Mouse (Mus musculus): ENCODE data around the gene Pgk2.
"Not testable (repeated sequence)": the region's sequence is repeated elsewhere in the genome, so short reads cannot be mapped to it uniquely, and the experiment has no call there.

Pgk2 gene

DNA sequence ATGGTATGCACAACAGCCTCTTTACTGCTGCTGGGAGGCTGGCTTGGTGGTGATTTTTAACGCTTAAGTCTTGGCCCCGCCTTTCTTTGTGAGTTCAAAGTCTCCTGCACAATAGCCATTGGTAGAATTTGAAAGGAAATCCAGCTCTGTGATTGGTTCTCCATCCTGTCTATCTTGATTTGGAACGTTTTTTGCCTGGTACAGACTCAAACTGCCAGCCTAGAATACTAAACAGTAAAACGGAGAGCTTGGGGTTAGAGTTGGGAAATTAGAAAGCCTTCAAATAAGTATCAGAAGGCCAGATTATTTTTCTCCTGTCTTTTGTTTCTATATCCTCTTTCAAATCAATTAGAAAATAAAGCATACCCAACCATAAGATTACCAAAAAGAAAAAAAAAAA lies at the start of gene Pgk2:
Gene Pgk2, minus strand, starts transcription at position 101 of the 400 bp plus-strand sequence.
- ATAC-seq (ENCODE audit: insufficient number of reproducible peaks, low FRiP score, low TSS enrichment): no peak

DNA sequence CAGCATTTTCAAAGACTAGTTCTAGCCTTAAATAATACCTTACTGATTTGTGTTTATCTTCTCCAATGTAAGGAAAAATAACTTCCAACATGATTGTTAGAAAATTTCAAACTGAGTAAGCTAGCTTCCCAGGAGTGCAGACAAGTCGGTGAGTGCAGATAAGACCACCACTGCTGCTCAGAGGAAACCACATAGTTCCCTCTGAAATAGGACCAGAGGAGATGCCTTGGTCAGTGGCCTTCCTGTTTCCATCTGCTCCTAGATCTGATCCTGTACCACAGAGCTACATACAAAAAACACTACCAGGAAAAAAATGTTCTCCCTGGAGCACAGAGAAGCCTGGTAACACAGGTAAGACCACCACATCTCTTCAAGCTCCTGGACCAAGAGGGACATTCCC lies 44.0 kb upstream of the Pgk2 start:
- ATAC-seq (ENCODE audit: insufficient number of reproducible peaks, low FRiP score, low TSS enrichment): no peak

DNA sequence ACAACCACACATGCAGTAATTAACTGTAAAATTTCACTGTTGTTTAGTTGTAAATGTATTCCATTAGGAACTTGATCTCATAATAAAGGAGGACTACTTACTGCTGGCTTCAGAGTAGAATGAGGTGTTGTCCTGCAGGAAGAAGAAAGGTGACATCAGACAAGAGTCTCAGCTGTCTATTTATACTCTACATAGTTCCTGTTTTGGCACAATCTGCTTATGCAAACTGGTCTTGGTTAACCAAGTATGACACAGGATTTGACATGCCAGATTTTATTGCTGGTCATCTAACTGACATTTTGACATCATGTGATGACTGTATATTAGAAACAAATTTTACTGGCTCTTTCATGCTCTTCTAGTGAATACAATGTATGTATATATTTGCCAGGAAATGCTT lies 33.7 kb upstream of the Pgk2 start, which contains the start of gene Crisp3:
Gene Crisp3, minus strand, starts transcription at position 154 of the 400 bp plus-strand sequence.
- no peak for ATAC-seq (ENCODE audit: insufficient number of reproducible peaks, low FRiP score, low TSS enrichment)

- ATAC-seq (ENCODE audit: insufficient number of reproducible peaks, low FRiP score, low TSS enrichment): not testable (repeated sequence)
Observed at GRCm38 (mm10) chr17:40201803-40202202, 6.6 kb downstream of the Pgk2 start.

DNA sequence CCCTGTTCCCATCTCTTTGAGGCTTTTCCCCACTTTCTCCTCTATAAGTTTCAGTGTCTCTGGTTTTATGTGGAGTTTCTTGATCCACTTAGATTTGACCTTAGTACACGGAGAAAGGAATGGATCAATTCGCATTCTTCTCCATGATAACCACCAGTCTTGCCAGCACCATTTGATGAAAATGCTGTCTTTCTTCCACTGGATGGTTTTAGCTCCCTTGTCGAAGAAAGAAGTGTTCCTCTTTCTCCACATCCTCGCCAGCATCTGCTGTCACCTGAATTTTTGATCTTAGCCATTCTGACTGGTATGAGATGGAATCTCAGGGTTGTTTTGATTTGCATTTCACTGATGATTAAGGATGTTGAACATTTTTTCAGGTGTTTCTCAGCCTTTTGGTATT lies 18.2 kb downstream of the Pgk2 start:
- ATAC-seq (ENCODE audit: insufficient number of reproducible peaks, low FRiP score, low TSS enrichment): not testable (repeated sequence)

GRCm38 (mm10) chr17:40157729-40158359 lies 50.6 kb downstream of the Pgk2 start:
- not testable (repeated sequence) for ATAC-seq (ENCODE audit: insufficient number of reproducible peaks, low FRiP score, low TSS enrichment)
